Mouse (Mus musculus): ENCODE data around the gene Aqr.

Aqr gene

GRCm38 (mm10) chr2:114064004-114064403 lies 122.8 kb downstream of the Aqr start:
- no peak for ATAC-seq (ENCODE audit: low TSS enrichment)

GRCm38 (mm10) chr2:114060071-114060591 lies 126.7 kb downstream of the Aqr start:
- ATAC-seq (ENCODE audit: low TSS enrichment): no peak

DNA sequence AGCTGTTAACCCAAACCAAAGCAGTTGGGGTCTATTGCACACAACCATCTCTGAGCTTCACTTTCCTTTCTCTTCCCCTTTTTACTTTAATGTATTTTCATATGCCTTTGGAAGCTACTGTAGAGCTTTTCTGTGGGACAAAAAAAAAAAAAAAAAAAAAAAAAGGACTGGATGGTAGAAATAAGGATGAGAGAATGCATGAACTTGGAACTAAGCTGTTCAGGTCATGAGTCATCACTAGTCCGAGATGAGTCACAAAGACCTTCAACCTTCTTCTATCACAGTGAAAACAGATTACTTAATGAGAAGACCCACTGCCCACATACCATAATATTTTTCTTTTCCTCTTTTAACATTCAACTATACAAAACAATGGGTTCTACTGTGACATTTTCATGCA lies 127.2 kb downstream of the Aqr start:
- no peak for ATAC-seq (ENCODE audit: low TSS enrichment)

DNA sequence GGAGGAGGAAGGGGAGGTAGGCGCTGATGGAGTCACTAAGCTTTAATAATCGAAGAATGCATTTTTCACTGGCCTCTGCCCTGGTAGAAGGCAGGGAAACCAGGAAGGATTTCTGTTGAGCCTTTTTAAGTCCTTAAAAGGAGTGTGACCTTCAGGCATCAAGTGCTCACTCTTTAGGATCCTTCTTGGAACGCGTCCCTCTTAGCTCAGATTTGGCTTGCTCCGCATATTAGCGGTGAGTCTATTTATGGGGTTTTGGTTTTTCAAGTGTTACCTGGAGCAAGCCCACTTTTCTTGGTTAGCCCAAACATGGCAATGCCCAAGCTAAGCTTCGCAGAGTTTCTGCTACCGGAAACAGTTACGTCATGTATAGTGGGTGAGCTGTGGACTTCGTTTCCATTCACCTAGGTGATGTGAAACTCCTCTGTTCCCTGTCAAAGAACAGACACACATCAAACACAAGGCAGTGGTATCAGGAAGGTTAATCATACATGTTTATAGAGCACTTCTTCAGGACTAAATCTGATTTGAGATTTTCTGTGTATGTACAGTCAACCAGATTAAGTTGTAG lies 128.5 kb downstream of the Aqr start:
- ATAC-seq (ENCODE audit: low TSS enrichment): no peak

DNA sequence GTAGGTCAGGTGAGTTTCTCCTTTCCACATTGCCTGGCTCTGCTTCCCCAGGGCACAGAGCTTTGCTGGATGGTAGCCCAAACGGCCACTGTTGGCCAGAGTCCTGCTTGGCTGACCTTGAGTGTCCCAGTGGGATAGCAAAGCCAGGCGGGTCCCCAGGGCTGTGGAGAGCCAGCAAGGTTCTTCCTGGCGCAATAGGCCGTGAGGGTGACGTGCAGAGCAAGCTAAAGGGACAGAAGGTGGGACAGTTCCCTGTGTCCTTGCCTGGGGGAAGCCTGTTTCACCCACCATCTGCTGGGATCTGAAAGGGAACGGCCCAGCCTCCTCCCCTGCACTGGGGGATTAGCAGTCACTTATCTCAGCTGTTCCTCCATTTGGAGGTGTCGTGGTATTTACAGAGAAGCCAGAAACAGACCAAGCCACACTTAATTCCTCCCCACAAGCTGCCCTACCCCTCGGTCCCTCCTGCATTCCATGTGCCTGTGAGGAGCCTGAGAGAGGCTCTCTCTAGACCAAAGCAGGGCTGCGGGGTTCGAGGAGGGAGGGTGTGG lies 129.4 kb downstream of the Aqr start:
- no peak for ATAC-seq (ENCODE audit: low TSS enrichment)

GRCm38 (mm10) chr2:114054129-114054528 lies 132.7 kb downstream of the Aqr start:
- ATAC-seq (ENCODE audit: low TSS enrichment): no peak

DNA sequence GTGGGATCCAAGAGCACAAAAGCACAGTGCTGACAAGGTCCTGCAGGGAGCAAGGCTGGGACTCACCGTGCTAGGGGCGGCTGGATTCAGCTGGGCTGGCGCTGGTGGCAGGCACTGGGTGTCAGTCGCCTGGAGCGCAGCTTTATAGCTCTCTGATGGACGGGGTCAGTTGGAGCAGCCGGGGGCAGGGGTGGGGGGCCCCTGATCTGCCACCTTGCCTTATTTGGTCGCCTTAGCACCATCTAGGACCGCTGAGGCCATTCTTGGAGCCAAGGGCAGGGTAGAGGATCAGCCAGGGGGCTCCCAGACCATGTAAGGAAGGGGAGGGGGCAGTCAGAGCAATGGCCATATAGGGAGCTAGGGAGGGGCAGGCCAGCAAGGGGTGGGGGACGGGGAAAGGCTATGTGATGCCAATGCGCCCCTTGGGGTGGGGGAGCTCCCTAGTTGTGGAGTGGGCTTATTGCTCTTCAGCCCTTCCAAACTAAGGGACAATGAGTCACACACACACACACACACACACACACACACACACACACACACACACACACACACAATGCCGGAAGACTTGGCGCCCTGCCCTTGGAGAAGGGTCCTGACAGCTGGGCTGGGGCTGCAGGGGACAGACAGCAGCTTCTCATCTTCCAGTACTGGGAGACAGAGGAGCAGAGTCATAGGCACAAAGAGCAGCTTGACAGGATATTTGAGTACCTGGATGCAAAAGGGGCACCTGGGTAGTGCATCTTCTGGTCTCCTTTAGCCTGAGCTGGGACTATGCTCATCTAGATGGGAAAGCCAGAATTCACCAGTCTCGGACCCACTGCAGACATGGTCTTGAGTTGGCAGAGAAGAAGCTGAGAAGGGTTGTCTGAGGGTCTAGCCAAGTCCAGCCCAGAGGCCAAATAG lies 133.9 kb downstream of the Aqr start, which contains the start of gene Actc1:
Gene Actc1, minus strand, starts transcription at position 853 of the 903 bp plus-strand sequence.
- no peak for ATAC-seq (ENCODE audit: low TSS enrichment)

DNA sequence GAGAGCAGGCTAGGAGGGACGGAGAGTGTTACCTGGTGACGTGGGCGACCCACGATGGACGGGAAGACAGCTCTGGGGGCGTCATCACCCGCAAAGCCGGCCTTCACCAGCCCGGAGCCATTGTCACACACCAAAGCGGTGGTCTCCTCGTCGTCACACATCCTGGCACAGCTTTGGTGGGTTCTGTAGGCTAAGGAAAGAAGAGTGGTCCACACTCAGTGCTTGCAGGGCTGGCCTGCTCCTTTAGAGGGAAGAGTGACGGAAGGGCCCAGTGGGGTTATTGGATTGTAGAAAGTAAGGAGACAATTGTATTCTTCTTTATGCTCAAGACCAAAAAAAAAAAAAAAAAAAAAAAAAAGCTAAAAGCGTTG lies 135.0 kb downstream of the Aqr start:
- ATAC-seq (ENCODE audit: low TSS enrichment): no peak
